Mouse (Mus musculus): ENCODE results near the gene Ktn1. TPM values are rescaled to one million over a fixed set of nuclear protein-coding genes. Genes with fewer than 3 reads are reported as not detected.
A peak's percentile ranks its signal among the peaks of the same experiment; 100 is the strongest.

The Ktn1 gene
- polyA plus RNA-seq, 1 experiment from 2014 or later, result 106 TPM

- WGBS, result 22% methylated on average over 6 of the region's 6 CpGs
- Histone ChIP-seq H3K27ac (ENCODE audit: low read depth, low read length) (no peak overlapping the region), H3K9me3 (ENCODE audit: control insufficient read depth, low read length) (no peaks in the 10 kb centered on the region), H3K4me2 (ENCODE audit: low read depth, low read length, severe bottlenecking) (peak overlapping the region; percentile 81), H3K36me3 (ENCODE audit: control insufficient read depth, insufficient read depth, low read length) (no peaks in the 10 kb centered on the region), H3K9ac (ENCODE audit: low read length) (peak overlapping the region; percentile 97), H3K4me1 (replicated peaks; ENCODE audit: control insufficient read depth, insufficient read depth, low read length) (peaks cover 5% of the 10 kb centered on the region; the same call in 1 of the 2 replicates), H3K4me3 (ENCODE audit: low read depth, low read length) (peak overlapping the region; percentile 93), H3K27me3 (ENCODE audit: control insufficient read depth, insufficient read depth, low read length) (no peaks in the 10 kb centered on the region)
- ATAC-seq (replicated peaks; ENCODE audit: low FRiP score) (no peak), DNase-seq (ENCODE audit: low spot score) (no peak)
Observed at GRCm38 (mm10) chr14:47650338-47650720, 2.1 kb downstream of the Ktn1 start.

- Histone ChIP-seq H3K9ac (ENCODE audit: low read length) (no peak overlapping the region), H3K9me3 (ENCODE audit: control insufficient read depth, low read length) (no peaks in the 10 kb centered on the region), H3K4me1 (replicated peaks; ENCODE audit: control insufficient read depth, insufficient read depth, low read length) (peaks cover 5% of the 10 kb centered on the region; the same call in 1 of the 2 replicates), H3K36me3 (ENCODE audit: control insufficient read depth, insufficient read depth, low read length) (no peaks in the 10 kb centered on the region), H3K27ac (ENCODE audit: low read depth, low read length) (no peak overlapping the region), H3K27me3 (ENCODE audit: control insufficient read depth, insufficient read depth, low read length) (no peaks in the 10 kb centered on the region), H3K4me2 (ENCODE audit: low read depth, low read length, severe bottlenecking) (no peak overlapping the region), H3K4me3 (ENCODE audit: low read depth, low read length) (no peak overlapping the region)
- ATAC-seq (replicated peaks; ENCODE audit: low FRiP score) (no peak), DNase-seq (ENCODE audit: low spot score) (no peak)
- 89% methylated on average over 4 of the region's 4 CpGs for WGBS
Observed at GRCm38 (mm10) chr14:47651272-47651671, 3.0 kb downstream of the Ktn1 start.

GRCm38 (mm10) chr14:47655444-47655843 lies 7.2 kb downstream of the Ktn1 start:
- Histone ChIP-seq H3K27ac (ENCODE audit: low read depth, low read length) (no peak overlapping the region), H3K4me2 (ENCODE audit: low read depth, low read length, severe bottlenecking) (no peak overlapping the region), H3K4me1 (replicated peaks; ENCODE audit: control insufficient read depth, insufficient read depth, low read length) (peaks cover 6% of the 10 kb centered on the region; the same call in 1 of the 2 replicates), H3K9ac (ENCODE audit: low read length) (no peak overlapping the region), H3K9me3 (ENCODE audit: control insufficient read depth, low read length) (no peaks in the 10 kb centered on the region), H3K4me3 (ENCODE audit: low read depth, low read length) (no peak overlapping the region), H3K27me3 (ENCODE audit: control insufficient read depth, insufficient read depth, low read length) (no peaks in the 10 kb centered on the region), H3K36me3 (ENCODE audit: control insufficient read depth, insufficient read depth, low read length) (no peaks in the 10 kb centered on the region)
- WGBS, result 93% methylated on average over 2 of the region's 2 CpGs
- no peak for ATAC-seq (replicated peaks; ENCODE audit: low FRiP score)
- DNase-seq (ENCODE audit: low spot score), result no peak

- WGBS, result 89% methylated on average over 11 of the region's 11 CpGs
- no peak overlapping the region for H3K4me2 ChIP-seq (ENCODE audit: low read depth, low read length, severe bottlenecking)
- no peaks in the 10 kb centered on the region for H3K36me3 ChIP-seq (ENCODE audit: control insufficient read depth, insufficient read depth, low read length)
- 0 out of 2 replicates have a peak, but pooled peaks cover 2% of the 10 kb centered on the region for H3K4me1 ChIP-seq (replicated peaks; ENCODE audit: control insufficient read depth, insufficient read depth, low read length)
- ATAC-seq (replicated peaks; ENCODE audit: low FRiP score), result no peak
- no peak overlapping the region for H3K9ac ChIP-seq (ENCODE audit: low read length)
- H3K9me3 ChIP-seq (ENCODE audit: control insufficient read depth, low read length), result no peaks in the 10 kb centered on the region
- H3K27ac ChIP-seq (ENCODE audit: low read depth, low read length), result no peak overlapping the region
- H3K27me3 ChIP-seq (ENCODE audit: control insufficient read depth, insufficient read depth, low read length), result no peaks in the 10 kb centered on the region
- no peak for DNase-seq (ENCODE audit: low spot score)
- no peak overlapping the region for H3K4me3 ChIP-seq (ENCODE audit: low read depth, low read length)
Observed at GRCm38 (mm10) chr14:47663844-47664469, 15.7 kb downstream of the Ktn1 start.

GRCm38 (mm10) chr14:47664470-47664864 lies 16.2 kb downstream of the Ktn1 start:
- 0 out of 2 replicates have a peak, but pooled peaks cover 2% of the 10 kb centered on the region for H3K4me1 ChIP-seq (replicated peaks; ENCODE audit: control insufficient read depth, insufficient read depth, low read length)
- no peaks in the 10 kb centered on the region for H3K36me3 ChIP-seq (ENCODE audit: control insufficient read depth, insufficient read depth, low read length)
- no peak overlapping the region for H3K27ac ChIP-seq (ENCODE audit: low read depth, low read length)
- no peak overlapping the region for H3K4me3 ChIP-seq (ENCODE audit: low read depth, low read length)
- H3K9me3 ChIP-seq (ENCODE audit: control insufficient read depth, low read length), result no peaks in the 10 kb centered on the region
- ATAC-seq (replicated peaks; ENCODE audit: low FRiP score), result no peak
- no peaks in the 10 kb centered on the region for H3K27me3 ChIP-seq (ENCODE audit: control insufficient read depth, insufficient read depth, low read length)
- no peak for DNase-seq (ENCODE audit: low spot score)
- no peak overlapping the region for H3K9ac ChIP-seq (ENCODE audit: low read length)
- H3K4me2 ChIP-seq (ENCODE audit: low read depth, low read length, severe bottlenecking), result no peak overlapping the region

- no peak overlapping the region for H3K27ac ChIP-seq (ENCODE audit: low read depth, low read length)
- 0 out of 2 replicates have a peak, but pooled peaks cover 2% of the 10 kb centered on the region for H3K4me1 ChIP-seq (replicated peaks; ENCODE audit: control insufficient read depth, insufficient read depth, low read length)
- H3K4me2 ChIP-seq (ENCODE audit: low read depth, low read length, severe bottlenecking), result no peak overlapping the region
- no peaks in the 10 kb centered on the region for H3K9me3 ChIP-seq (ENCODE audit: control insufficient read depth, low read length)
- DNase-seq (ENCODE audit: low spot score) (no peak), ATAC-seq (replicated peaks; ENCODE audit: low FRiP score) (no peak)
- no peak overlapping the region for H3K9ac ChIP-seq (ENCODE audit: low read length)
- H3K27me3 ChIP-seq (ENCODE audit: control insufficient read depth, insufficient read depth, low read length), result no peaks in the 10 kb centered on the region
- 86% methylated on average over 5 of the region's 5 CpGs for WGBS
- H3K36me3 ChIP-seq (ENCODE audit: control insufficient read depth, insufficient read depth, low read length), result no peaks in the 10 kb centered on the region
- H3K4me3 ChIP-seq (ENCODE audit: low read depth, low read length), result no peak overlapping the region
Observed at GRCm38 (mm10) chr14:47665061-47665778, 17.0 kb downstream of the Ktn1 start.

- Histone ChIP-seq H3K4me3 (ENCODE audit: low read depth, low read length) (no peak overlapping the region), H3K36me3 (ENCODE audit: control insufficient read depth, insufficient read depth, low read length) (no peaks in the 10 kb centered on the region; the same call in 1 of the 2 replicates), H3K27me3 (ENCODE audit: control insufficient read depth, insufficient read depth, low read length) (no peaks in the 10 kb centered on the region), H3K27ac (ENCODE audit: low read depth, low read length) (no peak overlapping the region), H3K4me1 (replicated peaks; ENCODE audit: control insufficient read depth, insufficient read depth, low read length) (0 out of 2 replicates have a peak, but pooled peaks cover 2% of the 10 kb centered on the region), H3K9me3 (ENCODE audit: control insufficient read depth, low read length) (no peaks in the 10 kb centered on the region), H3K9ac (ENCODE audit: low read length) (no peak overlapping the region), H3K4me2 (ENCODE audit: low read depth, low read length, severe bottlenecking) (no peak overlapping the region)
- no peak for ATAC-seq (replicated peaks; ENCODE audit: low FRiP score)
- DNase-seq (ENCODE audit: low spot score), result no peak
Observed at GRCm38 (mm10) chr14:47668096-47668495, 19.8 kb downstream of the Ktn1 start.

GRCm38 (mm10) chr14:47682886-47683285 lies 34.6 kb downstream of the Ktn1 start:
- H3K9me3 ChIP-seq (ENCODE audit: control insufficient read depth, low read length), result no peaks in the 10 kb centered on the region
- peaks cover 17% of the 10 kb centered on the region for H3K36me3 ChIP-seq (ENCODE audit: control insufficient read depth, insufficient read depth, low read length)
- no peak overlapping the region for H3K9ac ChIP-seq (ENCODE audit: low read length)
- ATAC-seq (replicated peaks; ENCODE audit: low FRiP score) (no peak), DNase-seq (ENCODE audit: low spot score) (no peak)
- no peaks in the 10 kb centered on the region for H3K27me3 ChIP-seq (ENCODE audit: control insufficient read depth, insufficient read depth, low read length)
- H3K4me1 ChIP-seq (replicated peaks; ENCODE audit: control insufficient read depth, insufficient read depth, low read length), result no peaks in the 10 kb centered on the region
- no peak overlapping the region for H3K4me2 ChIP-seq (ENCODE audit: low read depth, low read length, severe bottlenecking)
- WGBS, result 97% methylated on average over 10 of the region's 10 CpGs
- H3K27ac ChIP-seq (ENCODE audit: low read depth, low read length), result no peak overlapping the region
- no peak overlapping the region for H3K4me3 ChIP-seq (ENCODE audit: low read depth, low read length)

GRCm38 (mm10) chr14:47684579-47684978 lies 36.3 kb downstream of the Ktn1 start:
- ATAC-seq (replicated peaks; ENCODE audit: low FRiP score) (no peak), DNase-seq (ENCODE audit: low spot score) (no peak)
- Histone ChIP-seq H3K27ac (ENCODE audit: low read depth, low read length) (no peak overlapping the region), H3K9me3 (ENCODE audit: control insufficient read depth, low read length) (no peaks in the 10 kb centered on the region), H3K36me3 (ENCODE audit: control insufficient read depth, insufficient read depth, low read length) (peaks cover 15% of the 10 kb centered on the region), H3K4me3 (ENCODE audit: low read depth, low read length) (no peak overlapping the region), H3K4me1 (replicated peaks; ENCODE audit: control insufficient read depth, insufficient read depth, low read length) (no peaks in the 10 kb centered on the region), H3K4me2 (ENCODE audit: low read depth, low read length, severe bottlenecking) (no peak overlapping the region), H3K27me3 (ENCODE audit: control insufficient read depth, insufficient read depth, low read length) (no peaks in the 10 kb centered on the region), H3K9ac (ENCODE audit: low read length) (no peak overlapping the region)
- WGBS, result 95% methylated on average over 5 of the region's 5 CpGs
